Mouse (Mus musculus): ENCODE measurements around the gene Hist1h2bg. TPM values are rescaled to one million over a fixed set of nuclear protein-coding genes. Genes with fewer than 3 reads are reported as not detected.
"Not testable (repeated sequence)": the region's sequence is repeated elsewhere in the genome, so short reads cannot be mapped to it uniquely, and the experiment has no call there.

Hist1h2bg gene
- polyA plus RNA-seq, 1 experiment from 2014 or later: 7.5 TPM

GRCm38 (mm10) chr13:23581408-23582218, 10.4 kb downstream of the Hist1h2bg start, which contains the start of gene Hist1h4d:
Gene Hist1h4d (plus strand): TSS chr13:23581598.
- no peaks in the 10 kb centered on the region for H3K36me3 ChIP-seq
- WGBS: under 1% methylated on average over 43 of the region's 43 CpGs
- H3K9me3 ChIP-seq: no peaks in the 10 kb centered on the region
- H3K4me2 ChIP-seq (replicated peaks): peak within 1 kb of the TSS; percentile 84
- peak within 1 kb of the TSS; percentile 53 for H3K4me3 ChIP-seq (replicated peaks)
- ATAC-seq: peak; percentile 92
- peak within 1 kb of the TSS; percentile 72 for H3K9ac ChIP-seq (replicated peaks)
- peak within 1 kb of the TSS; percentile 81 for H3K27ac ChIP-seq
- no peaks in the 10 kb centered on the region for H3K27me3 ChIP-seq
- peaks cover 50% of the 10 kb centered on the region for H3K4me1 ChIP-seq (replicated peaks)

GRCm38 (mm10) chr13:23582219-23583056, 11.2 kb downstream of the Hist1h2bg start:
- H3K4me2 ChIP-seq (replicated peaks): peak overlapping the region; percentile 84
- H3K36me3 ChIP-seq: no peaks in the 10 kb centered on the region
- H3K9ac ChIP-seq (replicated peaks): peak overlapping the region; percentile 72
- no peaks in the 10 kb centered on the region for H3K27me3 ChIP-seq
- peak overlapping the region; percentile 81 for H3K27ac ChIP-seq
- H3K4me1 ChIP-seq (replicated peaks): peaks cover 48% of the 10 kb centered on the region
- ATAC-seq: no peak
- peak overlapping the region; percentile 53 for H3K4me3 ChIP-seq (replicated peaks)
- WGBS: 4% methylated on average over 6 of the region's 6 CpGs
- H3K9me3 ChIP-seq: no peaks in the 10 kb centered on the region

GRCm38 (mm10) chr13:23583387-23584068, 12.3 kb downstream of the Hist1h2bg start:
- Histone ChIP-seq H3K4me2 (replicated peaks) (no peak overlapping the region), H3K36me3 (no peaks in the 10 kb centered on the region), H3K4me1 (replicated peaks) (peaks cover 48% of the 10 kb centered on the region), H3K4me3 (replicated peaks) (no peak overlapping the region), H3K27ac (peak overlapping the region; percentile 49), H3K9me3 (no peaks in the 10 kb centered on the region), H3K27me3 (no peaks in the 10 kb centered on the region), H3K9ac (replicated peaks) (no peak overlapping the region)
- ATAC-seq: no peak

- H3K27ac ChIP-seq: peak overlapping the region; percentile 95
- H3K36me3 ChIP-seq: no peaks in the 10 kb centered on the region
- peak overlapping the region; percentile 50 for H3K4me3 ChIP-seq (replicated peaks)
- H3K27me3 ChIP-seq: no peaks in the 10 kb centered on the region
- H3K4me1 ChIP-seq (replicated peaks): peaks cover 48% of the 10 kb centered on the region
- no peaks in the 10 kb centered on the region for H3K9me3 ChIP-seq
- H3K4me2 ChIP-seq (replicated peaks): peak overlapping the region; percentile 85
- peak overlapping the region; percentile 75 for H3K9ac ChIP-seq (replicated peaks)
- no peak for ATAC-seq
These were observed 13.1 kb downstream of the Hist1h2bg start for GRCm38 (mm10) chr13:23584331-23584730.

- Histone ChIP-seq H3K9ac (replicated peaks) (peak overlapping the region; percentile 75), H3K9me3 (no peaks in the 10 kb centered on the region), H3K36me3 (no peaks in the 10 kb centered on the region), H3K27me3 (no peaks in the 10 kb centered on the region), H3K4me1 (replicated peaks) (peaks cover 48% of the 10 kb centered on the region), H3K4me3 (replicated peaks) (peak overlapping the region; percentile 50), H3K4me2 (replicated peaks) (peak overlapping the region; percentile 85), H3K27ac (peak overlapping the region; percentile 95)
- WGBS: under 1% methylated on average over 21 of the region's 21 CpGs
- ATAC-seq: no peak
These were observed 13.8 kb downstream of the Hist1h2bg start for GRCm38 (mm10) chr13:23585029-23585441.

- not testable (repeated sequence) for H3K9me3 ChIP-seq, H3K36me3 ChIP-seq, H3K27me3 ChIP-seq
- Histone ChIP-seq H3K4me1 (replicated peaks) (peaks cover 48% of the 10 kb centered on the region), H3K27ac (peak overlapping the region; percentile 95), H3K9ac (replicated peaks) (peak overlapping the region; percentile 75), H3K4me2 (replicated peaks) (peak overlapping the region; percentile 85), H3K4me3 (replicated peaks) (peak overlapping the region; percentile 50)
- WGBS: under 1% methylated on average over 30 of the region's 36 CpGs
- ATAC-seq: peak; percentile 89
These were observed 14.4 kb downstream of the Hist1h2bg start for GRCm38 (mm10) chr13:23585442-23586098.

GRCm38 (mm10) chr13:23586099-23586939, 15.1 kb downstream of the Hist1h2bg start:
- peak overlapping the region; percentile 52 for H3K9ac ChIP-seq (replicated peaks)
- whole genome bisulfite sequencing: 2% methylated on average over 22 of the region's 22 CpGs

GRCm38 (mm10) chr13:23586940-23587225, 15.7 kb downstream of the Hist1h2bg start:
- Histone ChIP-seq H3K27ac (peak overlapping the region; percentile 80), H3K4me2 (replicated peaks) (peak overlapping the region; percentile 85), H3K9ac (replicated peaks) (peak overlapping the region; percentile 52), H3K36me3 (no peaks in the 10 kb centered on the region), H3K27me3 (no peaks in the 10 kb centered on the region), H3K4me3 (replicated peaks) (peak overlapping the region; percentile 50), H3K4me1 (replicated peaks) (peaks cover 38% of the 10 kb centered on the region), H3K9me3 (no peaks in the 10 kb centered on the region; the same call in 1 of the 2 replicates)
- no peak for ATAC-seq
- 7% methylated on average over 1 of the region's 1 CpGs for WGBS

More at GRCm38 (mm10) chr13:23586099-23586939, 15.1 kb downstream of the Hist1h2bg start:
- Histone ChIP-seq H3K4me2 (replicated peaks) (peak overlapping the region; percentile 85), H3K4me1 (replicated peaks) (peaks cover 43% of the 10 kb centered on the region), H3K36me3 (no peaks in the 10 kb centered on the region), H3K27me3 (no peaks in the 10 kb centered on the region), H3K9me3 (no peaks in the 10 kb centered on the region), H3K4me3 (replicated peaks) (peak overlapping the region; percentile 50), H3K27ac (peak overlapping the region; percentile 95)
- no peak for ATAC-seq

GRCm38 (mm10) chr13:23591206-23591605, 20.0 kb downstream of the Hist1h2bg start:
- peaks cover 10% of the 10 kb centered on the region for H3K4me1 ChIP-seq (replicated peaks)
- no peak overlapping the region for H3K4me3 ChIP-seq (replicated peaks)
- H3K27me3 ChIP-seq: no peaks in the 10 kb centered on the region
- H3K4me2 ChIP-seq (replicated peaks): no peak overlapping the region
- H3K9me3 ChIP-seq: no peaks in the 10 kb centered on the region; the same call in 1 of the 2 replicates
- 92% methylated on average over 7 of the region's 7 CpGs for WGBS
- H3K36me3 ChIP-seq: no peaks in the 10 kb centered on the region
- H3K27ac ChIP-seq: no peak overlapping the region
- no peak overlapping the region for H3K9ac ChIP-seq (replicated peaks)
- ATAC-seq: no peak

GRCm38 (mm10) chr13:23591886-23592285, 20.7 kb downstream of the Hist1h2bg start:
- not testable (repeated sequence) for H3K9ac ChIP-seq (replicated peaks); H3K4me3 ChIP-seq (replicated peaks); H3K4me2 ChIP-seq (replicated peaks); H3K27ac ChIP-seq; ATAC-seq; H3K27me3 ChIP-seq; H3K36me3 ChIP-seq; H3K4me1 ChIP-seq (replicated peaks); H3K9me3 ChIP-seq
- WGBS: 91% methylated on average over 7 of the region's 7 CpGs

GRCm38 (mm10) chr13:23592614-23593013, 21.4 kb downstream of the Hist1h2bg start:
- ATAC-seq: no peak

More at GRCm38 (mm10) chr13:23592614-23593013, 21.4 kb downstream of the Hist1h2bg start:
- H3K27me3 ChIP-seq: no peaks in the 10 kb centered on the region
- no peak overlapping the region for H3K4me2 ChIP-seq (replicated peaks)
- H3K27ac ChIP-seq: no peak overlapping the region
- no peaks in the 10 kb centered on the region for H3K4me1 ChIP-seq (replicated peaks)
- H3K36me3 ChIP-seq: no peaks in the 10 kb centered on the region
- H3K9ac ChIP-seq (replicated peaks): no peak overlapping the region
- WGBS: 89% methylated on average over 7 of the region's 7 CpGs
- H3K9me3 ChIP-seq: no peaks in the 10 kb centered on the region; the same call in 1 of the 2 replicates
- no peak overlapping the region for H3K4me3 ChIP-seq (replicated peaks)
